Mouse (Mus musculus): ENCODE results near the gene Klf12.
A peak's percentile ranks its signal among the peaks of the same experiment; 100 is the strongest.

The Klf12 gene

DNA sequence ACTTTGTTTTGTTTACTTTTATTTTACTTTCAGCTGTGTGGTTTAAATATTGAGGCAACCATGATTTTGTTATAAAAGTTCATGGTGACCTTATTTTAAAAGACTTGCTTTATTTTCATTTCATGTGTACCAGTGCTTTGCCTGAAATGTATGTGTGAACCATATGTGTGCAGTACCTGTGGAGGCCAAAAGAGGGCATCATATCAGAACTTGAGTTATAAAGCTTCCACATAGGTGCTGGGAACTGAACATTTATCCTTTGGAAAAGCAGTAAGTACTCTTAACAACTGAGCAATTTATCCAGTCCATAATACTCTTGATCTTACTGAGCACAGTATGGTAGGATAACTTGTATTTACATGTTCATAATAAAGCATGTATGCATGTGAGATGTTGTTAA lies 239.0 kb downstream of the Klf12 start:
- no peak for DNase-seq (ENCODE audit: low spot score in 2 of 2)

DNA sequence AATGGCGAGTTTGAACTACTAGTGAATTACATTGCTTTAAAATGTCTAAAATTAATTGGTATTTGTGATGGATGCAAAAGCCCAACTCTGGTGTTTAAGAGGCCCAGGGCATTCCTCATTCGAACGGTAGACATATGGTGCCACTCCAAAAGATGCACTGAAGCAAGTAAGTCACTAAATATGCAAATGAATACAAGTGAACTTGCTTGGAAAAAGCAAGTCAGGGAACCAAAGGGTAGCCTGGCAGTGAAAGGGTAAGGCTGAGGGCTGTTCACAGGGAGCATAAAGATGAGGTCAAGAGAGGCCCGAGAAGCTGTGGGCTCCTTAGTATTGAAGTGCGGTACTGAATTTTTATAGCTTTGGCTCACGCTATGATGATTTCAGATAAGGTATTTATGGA lies 242.7 kb downstream of the Klf12 start:
- no peak for DNase-seq (ENCODE audit: low spot score in 2 of 2)

DNA sequence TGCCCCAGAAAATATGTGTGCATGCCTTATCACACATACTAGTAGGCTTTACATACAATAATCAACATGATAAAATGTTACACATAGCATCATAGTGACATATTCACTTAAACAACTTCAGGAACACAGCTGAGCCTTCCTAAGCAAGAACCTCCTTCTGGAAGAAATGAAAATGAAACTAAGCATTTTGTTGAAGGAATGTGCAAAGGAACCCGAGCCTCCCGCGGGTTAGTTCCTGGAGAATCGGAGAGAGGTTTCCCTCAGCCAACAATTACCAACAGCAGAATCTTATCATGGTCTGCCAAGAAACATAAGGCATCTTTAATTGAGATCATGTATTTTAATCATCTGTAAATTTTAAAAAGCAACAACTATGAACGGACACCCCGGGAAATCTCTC lies 257.8 kb downstream of the Klf12 start:
- no peak for DNase-seq (ENCODE audit: low spot score in 2 of 2)

DNA sequence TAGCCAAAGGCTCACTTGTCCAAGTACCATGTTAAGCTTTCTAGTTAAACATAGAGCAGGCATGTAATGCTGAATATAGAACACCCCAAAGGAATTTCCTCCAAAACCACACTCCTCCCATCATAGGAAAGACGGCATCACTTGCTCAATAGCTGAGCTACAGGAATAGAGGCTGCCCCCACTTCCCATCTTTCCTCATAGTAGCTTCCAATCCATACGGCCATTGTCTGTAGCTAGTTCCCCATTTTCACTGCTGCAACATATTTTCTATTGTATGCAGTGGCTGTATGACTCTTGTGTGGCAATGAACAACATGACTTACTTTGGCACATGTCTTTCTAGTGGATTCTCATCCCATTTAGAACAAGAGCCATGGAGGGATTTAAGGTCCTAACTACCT lies 267.3 kb downstream of the Klf12 start:
- no peak for DNase-seq (ENCODE audit: low spot score in 2 of 2)

DNA sequence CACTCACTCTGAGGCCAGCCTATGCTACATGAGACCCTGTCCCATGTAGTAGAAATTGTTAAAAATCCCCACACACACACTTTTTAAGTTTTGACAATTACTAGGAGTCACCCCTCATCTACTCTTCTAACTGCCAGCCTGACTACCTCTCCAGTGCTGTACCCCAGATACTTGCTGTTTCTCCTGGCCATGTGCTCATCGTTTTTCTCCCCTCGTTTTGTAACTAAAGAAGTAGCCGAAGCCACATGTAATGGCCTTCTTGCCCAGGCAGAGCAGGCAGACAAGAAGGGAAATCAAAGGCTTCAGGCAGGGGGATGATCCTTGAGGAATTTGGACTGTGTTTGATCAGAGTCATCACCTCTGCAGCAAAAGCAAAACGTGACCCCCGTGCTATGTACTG lies 274.0 kb downstream of the Klf12 start:
- no peak for DNase-seq (ENCODE audit: low spot score in 2 of 2)

DNA sequence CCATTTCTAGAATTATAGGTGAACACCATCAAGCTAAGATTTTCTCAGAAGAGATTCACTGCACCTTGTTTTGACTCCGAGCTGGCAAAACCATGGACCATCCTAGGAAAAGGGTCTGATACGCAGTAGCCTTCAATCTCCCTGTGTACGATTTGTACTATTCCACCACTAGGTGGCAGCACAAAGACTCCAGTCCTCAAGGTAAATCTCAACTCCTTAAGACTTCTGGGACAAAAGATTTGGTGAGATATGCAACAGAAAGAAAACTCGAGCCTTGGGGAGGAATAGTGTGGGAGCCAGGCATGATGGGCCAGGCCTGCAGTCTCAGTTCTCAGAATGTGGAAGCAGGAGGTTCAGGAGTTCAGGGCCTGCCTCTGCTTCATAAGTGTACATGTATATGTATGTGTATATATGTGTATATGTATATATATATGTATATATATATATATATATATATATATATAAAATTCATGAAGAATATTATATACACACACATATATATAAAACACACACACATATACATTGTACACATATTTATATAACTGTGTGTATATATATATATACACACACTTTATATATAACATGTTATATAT lies 274.6 kb downstream of the Klf12 start:
- no peak for DNase-seq (ENCODE audit: low spot score in 2 of 2)

DNA sequence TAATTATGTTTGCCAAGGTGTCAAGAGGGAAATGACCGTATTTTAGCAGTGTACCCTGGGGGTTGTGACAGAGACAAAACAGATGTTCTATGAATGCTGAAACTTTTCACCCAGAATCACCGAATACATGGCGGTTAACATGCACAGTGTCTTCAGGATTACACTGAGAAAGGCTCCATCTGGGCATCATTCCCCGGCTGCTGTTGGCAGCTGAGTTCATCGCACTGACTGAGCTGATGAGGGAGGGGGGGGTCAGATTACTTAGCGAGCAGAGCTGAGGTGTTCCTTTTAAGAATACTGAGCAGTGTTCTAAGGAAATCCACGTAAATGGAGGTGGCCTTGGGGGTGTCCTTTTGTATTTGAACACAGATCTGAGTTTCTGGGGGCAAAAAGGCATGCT lies 301.0 kb downstream of the Klf12 start:
- no peak for DNase-seq (ENCODE audit: low spot score in 2 of 2)

DNA sequence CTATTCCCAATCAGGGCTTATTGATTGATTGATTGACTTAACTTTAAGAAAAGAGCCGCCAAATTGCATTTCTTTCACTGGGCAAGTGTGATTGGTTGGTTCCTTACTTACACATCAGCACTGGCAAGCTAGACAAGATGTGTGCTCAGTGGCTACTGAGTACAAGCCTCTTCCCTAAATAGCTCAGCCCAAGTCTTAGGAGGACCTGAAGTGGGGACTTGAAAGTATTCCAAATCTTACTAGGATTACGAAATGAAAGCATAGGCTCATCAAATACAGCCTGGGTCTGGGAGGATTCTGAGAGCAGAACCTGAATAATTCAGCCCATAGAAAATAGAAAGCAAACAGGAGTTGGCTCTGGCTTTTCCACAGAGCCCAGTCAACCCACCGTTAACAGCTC lies 303.3 kb downstream of the Klf12 start:
- DNase-seq (ENCODE audit: low spot score in 2 of 2), result no peak

DNA sequence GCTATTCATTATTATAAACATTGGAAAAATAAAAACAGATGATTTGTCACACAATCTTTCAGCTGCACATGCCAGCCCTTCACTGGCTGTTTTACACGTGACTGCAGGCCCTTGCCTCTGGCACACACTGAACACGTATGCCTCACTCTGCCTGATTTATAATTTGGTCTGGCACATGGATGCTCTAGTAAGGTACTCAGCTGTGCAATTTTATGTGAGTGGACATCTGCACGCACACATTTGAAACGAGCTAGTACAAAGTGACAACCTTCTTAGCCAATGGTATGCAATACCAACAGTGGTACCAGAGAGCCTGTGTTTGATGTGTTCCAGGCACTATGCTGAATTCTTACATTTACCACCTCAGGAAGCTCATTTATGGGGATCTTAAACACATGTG lies 316.6 kb downstream of the Klf12 start:
- DNase-seq (ENCODE audit: low spot score in 2 of 2), result no peak

DNA sequence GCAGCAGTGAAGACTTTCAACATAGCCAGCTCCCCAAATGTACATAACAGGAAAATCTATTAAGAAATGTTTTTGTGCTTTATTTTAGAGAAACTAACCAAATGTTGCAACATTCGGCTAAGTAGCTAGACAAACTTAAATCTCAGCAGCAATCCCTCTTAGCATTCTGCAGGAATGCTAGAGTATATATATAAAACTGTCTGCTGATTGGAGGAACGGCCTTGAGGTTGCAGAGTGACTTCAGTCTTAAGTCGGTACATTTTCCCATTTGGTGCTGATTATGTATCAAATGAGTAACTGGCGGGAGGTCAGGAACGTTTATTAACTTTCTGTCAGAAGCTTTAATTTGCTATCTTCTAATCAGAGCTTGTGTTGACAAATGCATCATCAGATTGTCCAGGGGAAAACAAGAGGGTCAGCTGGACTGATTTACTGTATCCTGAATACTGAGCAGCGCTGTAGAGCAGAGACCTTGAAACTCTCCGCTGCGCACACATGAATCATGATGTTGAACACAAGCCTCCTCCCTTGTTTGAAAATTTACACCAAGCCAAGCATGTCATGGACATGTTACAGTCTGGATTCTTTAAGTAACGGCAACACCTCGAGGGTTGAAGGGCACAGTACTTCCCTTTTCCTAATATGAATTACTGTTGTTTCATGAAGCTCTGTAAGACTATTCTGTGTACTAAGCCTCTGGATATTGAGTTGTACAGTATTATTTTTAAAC lies 323.8 kb downstream of the Klf12 start:
- DNase-seq (ENCODE audit: low spot score in 2 of 2), result no peak

DNA sequence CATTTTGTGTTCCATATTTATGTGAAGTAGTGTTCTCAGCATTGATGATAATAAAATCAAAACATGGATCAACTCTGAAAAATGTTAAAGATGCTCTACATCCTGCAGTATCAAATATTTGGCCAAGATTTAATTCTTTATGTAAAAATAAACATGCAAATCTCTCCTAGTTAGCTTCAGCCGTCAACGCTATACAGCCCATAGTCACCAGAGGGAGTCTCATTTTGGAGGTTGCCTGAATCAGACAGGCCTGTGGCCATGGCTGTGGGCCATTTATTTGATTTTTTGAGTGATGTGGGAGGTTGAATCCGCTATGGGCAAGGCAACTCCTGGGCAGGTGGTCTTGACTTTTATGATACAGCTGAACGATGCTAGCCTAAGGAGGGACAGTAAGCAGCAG lies 329.3 kb downstream of the Klf12 start:
- no peak for DNase-seq (ENCODE audit: low spot score in 2 of 2)

DNA sequence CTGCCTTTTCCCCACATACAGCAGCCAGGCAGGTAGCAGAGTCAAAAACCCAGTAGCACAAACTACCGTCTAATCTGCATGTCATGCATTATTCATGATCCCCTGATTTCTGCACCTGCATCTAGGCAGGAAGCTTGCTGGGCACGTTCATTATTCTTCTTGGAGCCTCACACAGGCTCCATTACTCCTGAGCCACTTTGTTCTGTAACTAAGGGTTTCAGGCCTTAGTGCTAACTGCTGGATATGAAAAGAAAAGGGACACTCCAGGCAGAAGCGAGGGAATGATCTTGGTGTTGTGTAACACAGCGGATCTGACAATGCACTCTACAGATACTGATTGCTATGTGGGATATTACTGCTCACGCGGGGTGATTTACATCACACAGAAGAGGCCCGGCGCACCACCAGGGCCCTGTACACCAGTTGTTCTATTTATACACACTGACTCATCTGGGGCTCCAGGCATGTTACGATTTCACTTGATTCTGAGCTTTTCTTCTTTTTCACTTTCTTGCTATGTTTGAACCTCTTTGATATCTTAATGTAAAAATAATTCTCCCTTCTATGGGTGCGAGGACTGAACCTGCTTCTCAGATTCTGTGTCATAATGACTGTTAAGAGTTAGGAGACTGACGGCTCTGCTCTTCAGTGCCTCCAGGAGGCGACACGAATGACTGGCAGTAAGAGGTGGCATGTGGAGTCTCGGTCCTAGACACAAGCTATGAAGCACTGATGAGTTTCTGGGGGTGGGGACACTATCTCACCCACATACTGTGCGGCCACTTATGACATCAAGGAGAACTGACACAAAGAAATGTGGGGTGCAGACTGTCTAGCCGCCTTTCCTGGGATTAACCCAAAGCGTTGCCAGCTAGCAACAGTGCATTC lies 340.0 kb downstream of the Klf12 start:
- no peak for DNase-seq (ENCODE audit: low spot score in 2 of 2)

DNA sequence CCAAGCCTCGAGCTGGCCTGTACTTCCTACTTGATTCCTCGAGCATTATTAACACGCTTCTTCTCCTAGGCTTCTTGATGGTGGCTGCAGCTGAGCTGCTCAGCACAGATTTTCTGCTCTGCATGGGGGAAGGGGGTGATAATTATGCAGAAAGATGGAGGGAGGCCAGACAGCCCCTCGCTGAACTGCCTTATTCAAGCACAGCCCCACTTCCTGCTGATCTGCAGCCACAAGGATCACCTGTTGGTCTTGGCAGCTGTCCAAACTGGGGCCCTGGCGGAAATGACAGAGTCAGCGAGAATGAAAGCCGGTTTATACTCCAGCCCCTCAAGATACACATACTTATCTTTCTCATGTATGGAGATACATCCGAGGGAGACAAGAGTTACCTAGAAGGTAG lies 341.3 kb downstream of the Klf12 start:
- DNase-seq (ENCODE audit: low spot score in 2 of 2), result peak; percentile 44 to 49

DNA sequence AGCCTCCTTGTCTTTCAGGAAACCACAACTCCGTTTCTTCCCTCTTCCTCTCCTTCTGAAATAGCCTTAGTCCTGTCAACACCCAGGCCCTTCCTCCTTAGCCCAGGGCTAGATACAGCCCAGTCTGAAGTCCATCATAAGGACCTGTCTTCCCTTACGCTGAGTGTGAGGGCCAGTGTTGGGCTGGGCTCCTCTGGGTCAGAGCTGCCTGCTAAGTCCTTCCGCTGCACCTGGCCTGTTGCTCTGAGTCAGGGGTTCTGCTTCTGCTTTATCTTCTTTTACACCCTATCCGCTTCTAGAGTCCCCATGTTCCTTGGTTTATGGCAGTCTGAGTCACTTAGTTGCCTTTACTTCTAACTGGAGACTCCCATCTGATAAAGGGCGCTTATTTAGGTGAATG lies 351.0 kb downstream of the Klf12 start:
- no peak for DNase-seq (ENCODE audit: low spot score in 2 of 2)

DNA sequence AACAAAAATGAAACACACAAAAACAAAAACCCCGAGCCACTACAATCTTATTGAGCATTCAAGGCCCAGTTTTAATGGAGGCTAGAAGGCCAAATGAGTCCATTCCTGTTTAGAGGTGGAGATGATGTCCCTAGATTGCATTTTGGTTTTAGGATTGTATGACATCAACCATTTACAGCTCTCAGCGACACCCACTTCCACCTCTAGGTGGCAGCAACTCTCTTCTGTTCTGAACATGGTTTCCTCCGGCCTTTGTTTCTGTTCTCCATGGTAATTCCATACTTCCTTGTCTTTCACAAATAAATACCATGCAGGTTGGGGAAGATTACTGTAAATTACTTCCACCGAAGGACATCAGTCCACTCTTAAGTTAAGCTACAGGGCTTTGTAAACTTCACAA lies 352.6 kb downstream of the Klf12 start:
- DNase-seq (ENCODE audit: low spot score in 2 of 2), result peak; percentile 52 to 80

DNA sequence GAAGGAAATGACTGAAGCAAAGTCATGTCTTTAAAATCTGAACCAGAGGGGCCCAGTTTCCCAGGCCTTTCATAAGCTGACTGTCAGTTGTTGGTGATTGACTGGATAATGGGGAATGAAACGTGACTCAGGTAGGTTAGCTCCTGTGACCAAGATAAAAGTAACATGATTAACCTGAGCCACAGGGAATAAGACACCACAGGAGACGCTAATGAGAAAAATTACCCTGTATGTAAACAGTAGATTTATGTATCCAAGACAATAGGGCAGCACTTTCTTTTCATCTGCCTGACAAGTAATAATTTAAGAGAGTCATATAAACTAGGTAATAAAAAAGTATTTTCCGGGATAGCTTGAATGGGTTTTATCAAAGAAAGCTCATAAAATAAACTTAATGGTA lies 372.6 kb downstream of the Klf12 start:
- DNase-seq (ENCODE audit: low spot score in 2 of 2), result no peak

DNA sequence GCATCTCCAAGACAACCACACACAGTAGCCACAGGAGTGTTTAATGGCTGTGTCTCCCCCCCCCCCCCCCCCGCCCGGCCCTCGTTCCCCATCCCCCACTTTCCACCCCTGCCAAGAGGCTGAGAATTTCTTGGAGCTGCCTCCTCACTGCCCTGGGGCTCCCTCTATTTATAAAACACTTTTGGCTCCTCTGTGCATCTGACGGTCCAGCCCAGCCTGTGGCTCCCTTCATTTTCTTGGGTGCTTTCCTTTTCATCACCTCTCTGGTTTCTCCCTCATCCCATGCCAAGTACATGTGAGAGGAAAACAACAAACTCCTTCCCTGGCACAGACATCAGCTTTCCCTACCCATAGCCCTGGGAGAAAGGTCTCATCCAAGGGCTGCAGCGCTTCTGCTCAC lies 373.6 kb downstream of the Klf12 start:
- DNase-seq (ENCODE audit: low spot score in 2 of 2), result no peak

DNA sequence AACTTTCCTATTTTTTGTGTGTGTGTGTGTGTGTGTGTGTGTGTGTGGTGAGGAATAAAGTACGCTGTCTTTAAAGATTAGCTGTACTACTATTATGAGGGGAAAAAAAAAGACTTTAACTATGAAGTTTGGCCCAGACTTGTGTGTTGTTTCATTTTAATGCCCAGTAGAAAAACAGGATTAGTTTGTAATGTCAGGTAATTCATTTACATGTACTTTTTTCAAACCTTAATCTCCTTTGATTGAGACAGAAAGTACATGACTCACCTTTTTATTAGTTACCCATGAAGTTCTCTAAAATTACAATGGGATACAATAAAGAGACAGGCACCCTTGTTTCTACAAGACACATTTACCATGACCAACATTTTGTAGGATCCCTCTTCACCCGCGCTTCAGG lies 383.6 kb downstream of the Klf12 start:
- no peak for DNase-seq (ENCODE audit: low spot score in 2 of 2)

DNA sequence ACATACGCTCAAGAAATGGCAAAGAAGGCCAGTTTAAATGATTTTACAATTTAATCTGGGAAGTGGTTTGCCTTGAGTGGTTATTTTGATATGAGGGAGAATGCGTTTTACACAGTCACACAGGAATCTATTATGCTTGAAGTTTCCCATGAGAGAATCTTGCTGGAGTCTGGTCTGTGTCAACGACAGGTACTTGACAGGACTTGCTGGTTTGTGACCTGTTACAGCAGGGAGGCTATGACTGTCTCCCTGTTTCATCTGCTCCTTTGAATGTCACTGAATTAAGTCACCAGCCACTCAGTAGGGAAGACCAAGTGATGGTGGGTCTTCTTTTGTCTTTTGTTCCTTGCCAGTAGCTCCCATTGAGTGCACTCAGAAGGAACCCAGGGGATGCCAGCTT lies 385.6 kb downstream of the Klf12 start:
- no peak for DNase-seq (ENCODE audit: low spot score in 2 of 2)

DNA sequence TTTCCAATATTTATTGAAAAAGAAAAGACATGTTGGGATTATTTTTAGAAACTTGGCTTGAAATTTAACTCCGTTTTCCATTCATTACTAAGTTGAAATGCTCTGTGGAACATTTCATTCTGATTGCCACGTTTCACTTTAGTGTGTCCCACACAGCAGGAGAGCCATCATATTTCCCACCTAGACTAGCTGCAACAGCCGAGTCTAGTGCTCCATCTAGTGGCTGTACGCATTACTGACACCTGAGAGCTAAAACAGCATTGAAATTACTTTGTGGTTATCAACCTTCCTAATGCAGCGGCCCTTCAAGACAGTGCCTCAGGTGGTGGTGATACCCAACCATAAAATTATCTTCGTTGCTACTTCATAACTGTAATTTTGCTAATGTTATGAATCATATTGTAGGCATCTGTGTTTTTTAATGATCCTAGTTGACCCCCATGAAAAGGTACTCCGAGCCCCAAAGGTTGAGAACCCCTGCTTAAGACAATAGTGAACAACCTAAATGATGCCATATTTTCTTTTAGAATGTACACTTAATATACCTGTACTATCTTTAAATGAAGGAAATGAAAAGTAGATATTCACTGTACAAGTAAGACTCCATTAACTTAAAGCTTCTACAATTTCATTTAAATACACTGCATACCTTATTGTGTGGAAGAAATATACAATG lies 389.6 kb downstream of the Klf12 start:
- DNase-seq (ENCODE audit: low spot score in 2 of 2), result peak; percentile 34 to 74

DNA sequence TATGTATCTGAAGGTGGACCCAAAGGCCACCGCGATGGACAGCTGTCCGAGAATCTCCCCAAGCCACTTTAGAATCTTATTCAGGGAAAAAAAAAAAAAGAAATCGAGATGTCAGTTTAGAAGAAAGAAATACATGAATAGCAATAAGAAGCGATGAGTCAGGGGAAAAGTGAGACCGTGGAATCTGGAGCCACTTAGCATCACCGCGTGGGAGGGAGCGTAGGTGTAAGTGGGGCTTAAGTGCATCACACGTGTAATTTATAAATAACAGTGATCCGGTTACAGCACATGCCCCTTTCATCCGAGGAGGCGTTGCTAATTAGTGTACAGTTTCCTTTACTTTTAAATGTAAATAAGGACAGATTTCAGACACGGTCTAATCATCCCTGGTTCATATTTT lies 390.4 kb downstream of the Klf12 start:
- peak in 1 of 2 experiments; percentile 32 for DNase-seq (ENCODE audit: low spot score in 2 of 2)

DNA sequence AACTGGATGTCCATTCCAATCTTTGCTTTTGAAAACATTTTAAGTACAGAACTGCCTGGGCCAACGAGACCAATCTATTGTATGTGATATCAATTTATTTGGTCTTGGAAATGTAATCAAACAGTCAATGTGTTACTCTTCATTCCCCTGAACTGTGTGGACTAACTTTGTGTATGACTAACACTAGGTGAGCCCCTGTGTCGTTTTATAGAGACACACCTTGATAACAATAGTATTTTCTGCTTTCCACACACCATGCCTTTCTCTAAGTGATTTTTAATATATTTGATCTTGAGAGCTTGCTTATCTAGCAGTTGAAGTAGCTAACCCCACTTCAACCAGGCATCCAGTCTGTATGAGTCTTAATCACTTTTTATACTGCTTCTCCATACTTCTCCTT lies 398.0 kb downstream of the Klf12 start:
- no peak for DNase-seq (ENCODE audit: low spot score in 2 of 2)

Data from frontal cortex, postnatal 14 days (tissue).